Mouse (Mus musculus) MN1 (cell line): ENCODE measurements around the gene Slc16a5.
"Not testable (repeated sequence)": the region's sequence is repeated elsewhere in the genome, so short reads cannot be mapped to it uniquely, and the experiment has no call there.

Experiments
- DNase-seq: peaks from one replicate; pipeline ENCODE4 v3.0.0-alpha.2; 2016; ENCODE audit warnings: low spot score

The Slc16a5 gene

DNA sequence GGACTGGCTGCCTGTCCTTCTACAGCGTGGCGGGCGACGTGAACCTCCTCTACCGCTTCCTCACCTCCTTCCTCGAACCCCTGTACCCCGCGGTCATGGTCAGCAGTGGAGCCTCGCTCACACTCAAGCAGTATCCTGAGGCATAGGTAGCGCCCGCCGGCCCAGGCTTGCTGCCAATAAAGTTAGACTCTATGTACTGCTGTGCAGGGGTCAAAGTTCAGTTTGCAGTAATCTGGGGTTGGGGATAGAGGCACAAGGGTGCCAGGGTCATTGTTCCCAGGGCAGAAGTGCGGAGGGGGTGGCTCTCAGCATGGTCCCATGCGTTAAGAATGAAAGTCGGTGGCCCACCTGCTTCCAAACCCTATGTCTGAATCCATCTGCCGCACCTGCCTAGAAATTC, 14.2 kb upstream of the Slc16a5 start:
- no peak for DNase-seq

DNA sequence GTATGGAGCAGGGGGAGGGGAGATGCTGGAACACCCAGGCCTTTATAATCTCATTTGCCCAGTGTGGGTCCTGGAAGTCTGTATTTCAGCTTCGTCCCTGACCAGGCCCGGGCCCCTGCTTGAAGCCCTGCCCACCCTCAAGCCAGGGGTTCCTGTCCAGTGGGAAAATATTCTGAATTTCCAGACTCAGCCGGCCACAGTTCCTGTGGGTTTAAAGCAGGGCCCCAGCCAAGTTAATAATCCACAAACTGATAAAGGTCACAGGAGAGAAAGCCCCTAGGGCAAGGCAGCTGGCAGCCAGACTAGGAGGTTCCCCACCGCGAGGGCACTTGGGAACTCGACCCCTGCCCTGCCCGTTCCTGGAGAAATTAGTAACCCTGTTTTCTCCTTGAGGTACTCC, 13.3 kb upstream of the Slc16a5 start:
- DNase-seq, result no peak

DNA sequence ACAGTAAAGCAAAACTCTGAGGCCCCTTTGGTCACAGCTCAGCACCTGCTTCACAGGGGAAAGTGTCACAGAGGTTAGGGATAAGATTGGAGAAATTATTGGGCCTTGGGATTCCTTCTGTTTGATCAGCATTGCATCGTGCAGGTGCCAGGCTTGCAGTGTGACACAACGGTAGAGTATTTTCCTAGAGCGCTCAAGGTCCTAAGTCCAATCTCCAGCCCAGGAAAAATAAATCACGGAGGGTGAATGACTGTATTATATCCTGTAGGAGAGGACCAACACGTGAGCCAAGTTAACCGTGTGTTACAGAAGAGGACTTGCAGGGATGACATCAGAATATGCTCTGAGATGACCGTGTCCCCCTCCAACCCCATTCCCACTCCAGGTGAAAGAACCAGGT, 12.1 kb upstream of the Slc16a5 start:
- DNase-seq, result no peak

GRCm38 (mm10) chr11:115451781-115452241, 10.5 kb upstream of the Slc16a5 start:
- DNase-seq, result peak; percentile 24

- peak; percentile 42 for DNase-seq
These were observed 9.9 kb upstream of the Slc16a5 start for GRCm38 (mm10) chr11:115452281-115452860.

GRCm38 (mm10) chr11:115453306-115453705, 9.0 kb upstream of the Slc16a5 start:
- DNase-seq, result no peak

DNA sequence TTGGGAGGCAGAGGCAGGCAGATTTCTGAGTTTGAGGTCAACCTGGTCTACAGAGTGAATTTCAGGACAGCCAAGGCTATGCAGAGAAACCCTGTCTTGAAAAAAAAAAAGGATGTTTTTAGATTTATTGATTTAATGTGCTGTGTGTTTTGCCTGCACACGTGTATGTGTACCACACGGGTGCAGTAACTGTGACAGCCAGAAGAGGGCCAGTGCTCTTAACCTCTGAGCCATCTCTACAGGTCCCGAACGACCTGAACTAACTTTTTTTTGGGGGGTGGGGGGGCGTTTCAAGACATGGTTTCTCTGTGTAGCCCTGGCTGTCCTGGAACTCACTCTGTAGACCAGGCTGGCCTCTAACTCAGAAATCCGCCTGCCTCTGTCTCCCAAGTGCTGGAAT, 7.5 kb upstream of the Slc16a5 start:
- DNase-seq, result not testable (repeated sequence)

GRCm38 (mm10) chr11:115455619-115456018, 6.7 kb upstream of the Slc16a5 start:
- DNase-seq, result no peak

- DNase-seq, result no peak
These were observed 6.1 kb upstream of the Slc16a5 start for GRCm38 (mm10) chr11:115456182-115456581.

- peak; percentile 37 for DNase-seq
These were observed 4.9 kb upstream of the Slc16a5 start for GRCm38 (mm10) chr11:115457405-115457804.

DNA sequence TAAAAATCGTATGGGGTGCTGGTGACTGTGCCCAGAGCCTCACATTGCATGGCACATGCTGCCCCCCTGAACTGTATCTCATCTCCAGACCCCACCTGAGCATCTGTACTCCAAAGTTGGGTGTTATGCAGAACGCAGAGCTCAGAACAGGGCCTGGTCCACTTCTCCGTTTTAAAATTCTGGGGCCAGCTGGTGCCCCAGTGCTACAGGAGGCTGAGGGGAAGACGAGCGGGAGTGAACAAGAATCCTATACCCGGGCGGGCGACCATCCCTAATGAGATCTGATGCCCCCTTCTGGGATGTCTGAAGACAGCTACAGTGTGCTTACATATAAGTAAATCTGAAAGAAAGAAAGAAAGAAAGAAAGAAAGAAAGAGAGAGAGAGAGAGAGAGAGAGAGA, 1.3 kb upstream of the Slc16a5 start:
- no peak for DNase-seq

- no peak for DNase-seq
These were observed 430 bp upstream of the Slc16a5 start for GRCm38 (mm10) chr11:115461846-115462242.

DNA sequence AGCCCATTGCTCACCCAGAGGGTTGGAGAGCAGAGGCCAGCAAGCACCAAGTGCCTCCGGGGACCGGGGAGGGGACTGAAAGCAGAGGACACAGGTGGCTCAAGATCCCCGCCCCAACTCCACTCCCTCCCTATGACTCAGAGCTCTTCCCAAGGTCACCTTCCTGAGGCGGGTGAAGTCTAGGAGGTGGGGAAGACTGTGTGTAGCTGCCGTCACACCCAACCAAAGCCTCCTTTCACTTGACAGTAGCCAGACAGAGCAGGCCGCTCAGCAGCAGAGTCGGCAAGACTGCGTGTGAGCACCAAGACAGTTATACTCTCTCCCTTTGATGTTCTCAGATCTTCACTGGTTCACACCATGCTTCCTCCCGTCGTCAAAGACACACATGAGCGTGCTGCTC, 1.1 kb downstream of the Slc16a5 start:
- DNase-seq, result peak; percentile 24

- DNase-seq, result no peak
These were observed 2.6 kb downstream of the Slc16a5 start for GRCm38 (mm10) chr11:115464851-115465250.

GRCm38 (mm10) chr11:115467217-115467618, 4.9 kb downstream of the Slc16a5 start:
- DNase-seq, result no peak

GRCm38 (mm10) chr11:115472183-115472582, 9.9 kb downstream of the Slc16a5 start:
- no peak for DNase-seq

DNA sequence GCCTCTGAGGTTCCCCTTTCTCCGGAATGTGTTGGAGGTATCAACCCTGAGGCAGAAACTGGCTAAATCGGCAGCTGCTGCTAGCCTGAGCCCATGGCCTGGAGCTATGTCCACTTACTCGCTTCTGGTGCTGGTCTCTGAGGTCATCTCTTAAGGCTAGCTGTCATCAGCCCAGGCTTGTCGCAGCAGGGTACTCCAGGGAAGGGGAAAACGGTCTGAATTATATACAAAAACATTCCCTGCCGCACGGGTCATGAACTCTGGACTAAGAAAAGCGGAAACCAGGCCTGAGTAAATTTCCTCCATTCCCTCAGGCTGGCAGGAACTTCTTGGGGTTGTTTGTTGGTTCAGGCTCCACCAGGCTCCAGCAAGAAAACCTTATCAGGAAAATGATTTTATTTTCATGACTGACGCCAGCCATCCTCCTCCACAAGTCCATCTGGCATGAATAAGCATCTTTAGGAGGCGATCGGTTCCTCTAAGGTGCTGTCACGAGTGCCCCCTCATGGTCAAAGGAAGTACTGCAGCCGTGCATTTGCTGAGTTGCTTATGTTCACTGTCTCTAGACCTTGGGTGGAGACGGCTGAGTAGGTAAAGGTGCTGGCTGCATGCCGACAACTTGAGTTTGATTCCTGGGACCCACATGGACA, 11.5 kb downstream of the Slc16a5 start:
- peak; percentile 96 for DNase-seq

DNA sequence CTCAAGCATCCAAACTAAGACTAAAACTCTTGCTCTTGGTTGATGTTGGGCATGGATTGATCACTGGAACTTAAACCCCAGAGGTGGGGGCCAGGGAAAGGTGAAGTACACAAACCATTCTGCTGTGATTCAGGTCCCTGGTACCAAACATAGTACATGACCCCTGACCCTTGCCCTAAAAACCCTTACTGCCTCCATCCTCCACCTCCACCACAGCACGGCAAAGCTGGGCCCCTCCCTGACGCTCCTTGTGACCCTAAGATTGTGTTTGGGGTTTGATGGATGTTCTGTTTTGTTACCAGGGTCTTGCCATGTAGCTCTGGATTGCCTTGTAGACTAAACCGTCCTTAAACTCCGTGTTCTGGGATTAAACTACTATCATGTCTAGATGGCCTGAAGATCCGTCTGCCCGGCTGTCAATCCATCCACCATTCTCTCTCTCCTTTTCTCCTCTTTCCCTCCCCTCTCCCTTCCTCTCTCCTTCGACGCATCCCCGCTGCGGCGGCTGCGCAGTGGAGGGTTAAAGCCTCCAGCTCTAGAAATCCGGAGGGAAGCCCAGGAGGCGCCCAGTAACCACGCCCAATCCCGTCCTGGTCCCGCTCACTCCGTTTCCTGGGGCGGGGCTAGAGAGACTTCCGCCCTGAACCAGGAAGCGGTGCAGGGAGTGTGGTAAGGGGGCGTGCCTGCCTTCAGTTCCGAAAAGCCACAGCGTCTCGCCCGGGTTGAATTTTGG, 12.9 kb downstream of the Slc16a5 start, which contains the start of gene Armc7:
Armc7 (plus strand) TSS at position 643 of the 733 bp plus-strand sequence.
- peak; percentile 97 for DNase-seq

- no peak for DNase-seq
These were observed 13.5 kb downstream of the Slc16a5 start for GRCm38 (mm10) chr11:115475758-115476237.

DNA sequence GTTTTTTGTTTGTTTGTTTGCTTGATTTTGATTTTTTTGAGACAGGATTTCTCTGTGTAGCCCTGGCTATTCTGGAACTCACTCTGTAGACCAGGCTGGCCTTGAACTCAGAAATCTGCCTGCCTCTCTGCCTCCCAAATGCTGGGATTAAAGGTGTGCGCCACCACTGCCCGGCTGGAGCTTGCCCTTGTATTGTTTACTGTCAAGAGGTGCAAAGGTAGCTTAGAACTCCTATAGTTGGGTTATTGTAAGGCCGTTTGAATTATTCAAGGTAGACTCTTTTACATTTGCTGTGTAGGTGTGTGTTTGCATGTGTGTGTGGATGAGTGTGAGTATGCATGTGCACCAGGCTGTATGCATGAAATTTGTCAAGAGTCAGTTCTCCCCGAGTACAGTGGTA, 14.4 kb downstream of the Slc16a5 start:
- DNase-seq, result not testable (repeated sequence)

DNA sequence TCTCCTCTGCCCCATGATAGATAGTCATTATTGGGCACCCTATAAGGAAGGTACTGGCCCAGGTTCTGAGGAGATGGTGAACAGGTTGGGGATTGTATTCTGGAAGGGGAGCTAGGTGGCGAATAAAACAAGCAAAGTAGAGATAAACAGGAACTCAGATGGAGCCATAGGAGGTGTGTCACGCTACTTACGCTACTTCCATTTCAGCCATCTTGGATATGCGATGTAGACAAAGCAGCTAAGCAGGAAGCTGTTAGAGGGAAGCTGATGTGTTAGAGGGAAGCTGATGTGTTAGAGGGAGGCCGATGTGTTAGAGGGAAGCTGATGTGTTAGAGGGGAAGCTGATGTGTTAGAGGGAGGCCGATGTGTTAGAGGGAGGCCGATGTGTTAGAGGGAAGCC, 15.1 kb downstream of the Slc16a5 start:
- not testable (repeated sequence) for DNase-seq

GRCm38 (mm10) chr11:115478296-115478938, 16.1 kb downstream of the Slc16a5 start:
- no peak for DNase-seq
